Mouse (Mus musculus): ENCODE data around the gene Dennd1b. TPM values are rescaled to one million over a fixed set of nuclear protein-coding genes. Genes with fewer than 3 reads are reported as not detected.

The Dennd1b gene
- total RNA-seq (2021), result 10 to 100 TPM; 30.8 to 33.3 TPM

DNA sequence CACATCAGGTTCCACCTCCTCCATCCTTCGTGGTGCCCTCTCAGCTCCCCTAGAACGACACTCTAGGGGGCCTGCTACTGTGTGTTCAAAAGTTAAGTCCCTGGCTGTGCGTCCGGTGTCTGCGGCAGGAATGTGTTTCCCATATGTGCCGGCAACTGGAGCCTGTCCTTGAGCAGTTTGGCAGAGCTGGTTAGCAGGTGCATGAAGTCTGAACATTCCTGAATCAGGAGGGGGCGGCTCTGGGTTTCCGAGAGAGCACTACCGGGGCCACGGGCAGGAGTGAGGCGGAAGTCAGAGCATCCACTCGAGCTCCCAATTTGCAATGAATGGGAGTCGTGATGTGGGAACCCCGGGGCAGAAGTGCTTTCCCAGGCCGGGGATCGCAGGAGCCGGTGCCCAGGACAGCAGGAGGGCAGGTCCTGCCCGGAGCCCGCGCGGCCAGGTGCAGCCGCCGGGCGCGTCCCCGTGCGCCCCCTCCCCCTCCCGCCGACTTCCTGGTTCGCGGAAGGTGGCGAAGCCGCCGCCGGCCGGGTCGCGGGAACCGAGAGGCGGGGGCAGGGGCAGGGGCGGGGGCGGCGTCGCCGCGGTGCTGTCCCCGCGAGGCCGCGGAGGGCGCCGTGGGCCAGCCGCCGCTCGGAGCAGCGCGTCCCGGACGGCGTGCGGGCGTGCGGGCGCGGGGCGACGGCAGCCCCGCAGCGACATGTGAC, at the start of gene Dennd1b:
Dennd1b (plus strand) TSS at position 275 of the 707 bp plus-strand sequence.
- DNase-seq, result peak; percentile 65

DNA sequence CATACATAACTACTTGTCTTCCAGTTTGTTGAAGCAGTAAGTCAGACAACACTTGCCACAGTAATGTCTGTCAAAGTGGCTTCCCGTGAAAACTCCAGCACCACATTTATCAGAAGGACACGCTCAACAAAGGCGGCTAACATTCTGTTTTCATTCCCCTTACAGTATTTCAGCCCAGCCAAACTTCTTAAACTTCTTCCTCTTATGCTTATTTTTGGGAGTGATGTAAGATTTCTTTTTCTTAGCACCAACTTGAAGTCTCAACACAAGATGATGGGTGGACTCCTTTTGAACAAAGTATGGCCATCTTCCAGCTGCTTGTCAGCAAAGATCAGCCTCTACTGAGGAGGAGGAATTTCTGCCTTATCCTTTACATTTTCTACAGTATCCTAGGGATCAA, 47.6 kb upstream of the Dennd1b start:
- no peak for DNase-seq

DNA sequence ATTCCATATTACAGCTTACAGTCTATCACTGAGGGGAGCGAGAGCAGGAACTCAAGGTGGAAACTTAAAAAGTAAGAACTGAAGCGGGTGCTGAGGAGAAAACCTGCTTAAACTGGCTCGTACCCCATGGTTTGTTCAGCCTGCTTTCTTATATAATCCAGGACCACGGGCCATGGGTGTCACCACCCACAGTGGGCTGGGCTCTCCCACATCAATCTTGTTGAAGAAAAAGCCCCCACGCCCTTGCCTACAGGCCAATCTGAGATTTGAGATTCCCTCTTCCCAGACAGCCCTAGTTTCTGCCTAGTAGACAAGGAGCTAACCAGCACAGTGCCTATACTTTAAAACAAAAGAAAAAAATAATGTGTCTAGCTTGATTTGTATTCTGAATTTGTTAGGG, 43.6 kb upstream of the Dennd1b start:
- no peak for DNase-seq

DNA sequence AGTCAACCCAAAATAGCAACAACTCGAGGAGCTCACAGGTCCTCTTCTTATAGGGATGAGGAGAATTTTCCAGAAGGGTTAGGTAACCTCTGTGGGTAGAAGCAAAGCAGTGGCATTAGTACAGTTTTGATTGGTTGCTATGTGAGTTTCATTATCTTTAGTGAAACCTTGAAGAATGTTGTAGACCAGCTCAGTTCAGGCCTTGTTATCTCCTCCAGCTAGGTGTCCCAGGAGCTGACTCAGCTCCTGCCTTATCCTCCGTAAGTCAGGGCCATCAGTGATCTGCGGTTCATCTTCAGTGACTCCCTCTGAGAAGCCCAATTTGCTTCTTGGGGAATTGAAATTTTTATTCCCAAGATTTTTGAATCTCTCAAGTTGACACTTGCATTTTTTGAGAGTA, 43.2 kb upstream of the Dennd1b start:
- DNase-seq, result no peak

DNA sequence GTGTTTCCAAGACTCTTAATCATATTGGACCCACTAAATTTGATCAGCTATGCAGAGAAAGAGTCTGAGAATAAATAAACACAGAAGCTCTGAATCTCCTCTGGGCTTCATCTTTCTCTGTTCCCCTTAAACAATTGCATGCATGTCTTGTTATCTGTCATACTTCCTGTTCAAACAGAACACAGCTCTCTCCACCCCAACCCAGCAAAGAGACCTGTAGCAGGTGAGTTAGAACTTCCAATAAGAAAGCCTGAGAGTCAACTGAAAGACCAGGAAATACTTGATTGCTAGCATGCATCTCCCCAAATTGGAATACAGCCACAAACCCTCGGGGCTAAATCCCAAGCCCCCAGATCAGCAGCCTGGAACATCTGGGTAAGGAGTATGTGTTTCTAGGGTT, 42.4 kb upstream of the Dennd1b start:
- no peak for DNase-seq

DNA sequence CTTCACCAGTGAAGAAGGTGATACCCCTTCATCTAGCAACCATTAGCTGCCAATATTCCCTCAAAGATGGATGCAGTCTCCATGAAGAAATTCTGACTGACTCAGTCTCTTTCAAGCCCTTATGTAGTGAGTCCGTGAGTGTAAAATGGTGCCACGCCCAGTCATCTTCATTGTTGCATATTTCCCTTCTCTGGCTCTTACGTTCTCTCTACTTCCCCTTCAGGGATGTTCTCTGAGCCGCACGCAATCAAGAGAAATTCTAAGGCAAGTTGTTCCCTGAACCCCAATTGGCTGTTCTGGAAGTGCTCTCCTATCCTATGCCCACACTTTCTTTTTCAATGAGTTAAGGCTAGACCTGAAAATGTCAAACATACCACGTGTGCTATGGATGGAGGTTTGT, 40.3 kb upstream of the Dennd1b start:
- no peak for DNase-seq

DNA sequence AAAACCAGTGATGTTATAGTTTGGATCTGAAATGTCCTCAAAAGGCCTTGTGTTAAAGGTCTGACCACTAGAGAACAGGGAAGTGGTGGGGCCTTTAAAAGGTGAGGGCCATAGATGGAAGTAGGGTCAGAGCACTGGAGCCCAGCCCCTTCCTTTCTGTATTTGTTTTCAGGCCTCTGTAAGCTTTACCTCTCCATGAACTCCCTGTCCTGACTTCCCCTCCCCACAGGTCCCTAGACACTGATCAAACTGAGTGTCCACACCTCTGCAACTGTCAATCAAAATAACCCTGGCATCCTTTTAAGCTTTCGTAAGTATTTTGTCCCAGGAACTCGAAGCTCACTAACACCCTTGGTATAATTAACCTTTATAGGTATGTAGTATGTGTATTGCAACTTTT, 39.0 kb upstream of the Dennd1b start:
- no peak for DNase-seq

DNA sequence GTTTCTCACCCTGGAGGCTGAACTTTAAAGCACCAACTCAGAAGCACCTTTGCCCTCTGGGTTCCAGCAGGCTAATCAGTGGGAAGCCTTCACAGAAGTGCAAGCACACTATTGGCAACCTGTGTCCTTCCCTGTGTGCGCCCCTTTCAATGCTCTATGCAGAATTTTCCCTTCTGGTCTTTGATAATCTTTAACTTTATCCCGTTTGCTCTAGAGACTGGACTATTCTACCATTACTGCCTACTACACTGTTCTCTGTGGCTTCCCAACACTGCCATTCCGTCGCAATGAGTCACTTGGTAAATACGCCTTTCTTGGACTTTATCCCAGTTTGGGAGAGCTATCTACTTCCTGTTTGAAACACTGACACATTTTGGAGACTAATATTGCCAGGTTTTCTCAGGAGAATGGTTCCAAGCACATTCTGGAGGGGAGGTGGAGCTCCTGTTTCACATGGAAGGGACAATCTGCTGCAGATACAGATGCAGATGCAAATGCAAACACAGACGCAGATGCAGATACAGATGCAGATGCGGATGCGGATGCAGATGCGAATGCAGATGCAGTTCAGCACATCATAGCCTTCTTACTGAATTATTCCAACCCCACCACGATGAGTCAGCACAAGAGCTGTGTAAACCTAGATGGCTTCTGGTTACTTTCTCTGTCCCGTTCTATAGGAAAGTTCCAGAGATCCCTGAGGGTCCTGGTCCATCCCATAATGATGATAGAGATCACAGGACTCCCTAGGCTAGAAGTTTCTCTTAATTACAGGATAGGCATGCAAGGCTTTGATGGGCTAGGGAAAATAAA, 34.4 kb upstream of the Dennd1b start:
- peak; percentile 54 for DNase-seq

DNA sequence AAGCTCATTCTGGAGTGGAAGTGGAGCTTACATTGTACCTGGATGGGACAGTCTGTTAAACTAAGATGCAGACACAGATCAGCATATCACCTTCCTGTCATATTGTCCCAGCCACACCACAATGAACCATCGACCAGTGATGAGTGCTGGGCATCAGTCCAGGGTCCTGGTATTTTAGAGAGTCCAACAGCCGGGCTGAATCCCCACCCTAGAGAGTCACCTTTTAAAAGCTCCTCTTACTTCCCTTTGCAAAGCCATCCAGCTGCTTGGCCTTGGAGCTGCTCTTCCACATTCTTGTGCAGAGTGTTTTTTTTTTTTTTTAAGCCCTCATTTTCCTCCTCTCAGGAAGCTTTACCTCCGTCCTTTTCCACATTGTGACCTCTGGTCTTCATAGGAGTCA, 33.2 kb upstream of the Dennd1b start:
- no peak for DNase-seq

DNA sequence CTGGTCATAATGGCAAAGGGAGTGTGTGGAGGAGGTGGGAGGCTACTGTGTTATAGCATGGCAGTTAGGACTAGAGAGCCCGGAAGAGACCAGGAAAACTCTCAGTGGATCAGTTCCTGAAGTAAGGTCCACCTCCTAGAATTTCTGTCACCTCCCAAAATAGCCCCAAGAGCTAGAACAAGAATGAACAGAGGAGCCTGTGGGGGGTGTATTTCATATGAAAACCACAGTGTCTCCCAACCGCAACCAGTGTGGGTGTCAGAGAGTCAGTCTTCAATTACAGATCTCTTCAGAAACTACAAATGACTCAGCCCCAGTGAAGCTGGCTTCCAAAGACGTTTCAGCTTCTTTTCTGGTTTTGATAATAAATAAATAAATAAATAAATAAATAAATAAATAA, 32.4 kb upstream of the Dennd1b start:
- no peak for DNase-seq

DNA sequence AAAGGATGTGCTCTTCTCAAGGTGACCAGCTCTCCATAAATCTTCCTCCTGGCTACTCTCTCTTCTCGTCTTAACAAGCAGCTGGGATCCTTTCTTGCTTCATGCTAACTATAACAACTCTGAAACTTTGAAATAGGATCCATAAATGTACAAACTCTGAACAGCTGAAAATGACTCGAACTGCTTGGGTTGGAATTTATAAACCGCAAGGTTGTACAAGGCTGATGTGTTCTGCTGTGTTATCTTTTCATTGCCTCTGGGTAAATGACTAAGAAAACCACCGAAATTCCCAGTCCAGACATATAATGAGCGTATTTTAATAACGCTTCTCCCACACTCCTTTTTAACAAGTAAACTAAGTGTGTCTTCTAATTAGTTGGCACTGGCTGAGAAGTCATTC, 27.1 kb upstream of the Dennd1b start:
- DNase-seq, result no peak

DNA sequence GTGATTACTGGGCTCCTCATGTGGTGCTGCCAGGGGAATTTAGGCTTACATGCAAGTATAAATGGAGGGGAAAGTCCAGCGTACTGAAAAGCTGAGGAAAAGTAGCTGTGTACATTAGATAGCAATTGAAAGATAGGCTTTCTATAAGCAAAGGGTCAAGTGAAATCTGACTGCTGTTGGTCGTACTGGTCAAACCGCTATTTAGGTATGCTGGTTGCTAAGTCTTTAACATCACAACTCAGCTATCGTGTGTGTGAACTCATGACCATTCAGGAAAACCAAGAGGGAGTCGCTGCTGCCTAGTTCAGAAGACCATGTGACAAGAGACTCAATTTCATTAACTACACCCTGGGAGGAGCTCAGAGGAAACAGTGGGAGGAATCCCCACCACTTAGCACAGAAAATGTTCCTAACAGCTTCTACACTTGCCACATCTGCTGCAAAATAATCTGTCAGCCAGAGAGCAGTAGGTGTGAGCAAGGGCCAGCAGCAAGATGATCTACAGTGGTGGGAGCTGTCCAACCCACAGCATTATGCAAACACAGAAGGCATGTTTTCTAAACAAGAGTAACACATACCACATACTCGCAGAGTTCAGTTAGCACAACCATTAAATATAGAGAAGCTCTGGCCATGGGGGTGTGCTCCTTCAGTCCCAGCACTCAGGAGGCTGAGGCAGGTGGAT, 25.4 kb upstream of the Dennd1b start:
- DNase-seq, result no peak

DNA sequence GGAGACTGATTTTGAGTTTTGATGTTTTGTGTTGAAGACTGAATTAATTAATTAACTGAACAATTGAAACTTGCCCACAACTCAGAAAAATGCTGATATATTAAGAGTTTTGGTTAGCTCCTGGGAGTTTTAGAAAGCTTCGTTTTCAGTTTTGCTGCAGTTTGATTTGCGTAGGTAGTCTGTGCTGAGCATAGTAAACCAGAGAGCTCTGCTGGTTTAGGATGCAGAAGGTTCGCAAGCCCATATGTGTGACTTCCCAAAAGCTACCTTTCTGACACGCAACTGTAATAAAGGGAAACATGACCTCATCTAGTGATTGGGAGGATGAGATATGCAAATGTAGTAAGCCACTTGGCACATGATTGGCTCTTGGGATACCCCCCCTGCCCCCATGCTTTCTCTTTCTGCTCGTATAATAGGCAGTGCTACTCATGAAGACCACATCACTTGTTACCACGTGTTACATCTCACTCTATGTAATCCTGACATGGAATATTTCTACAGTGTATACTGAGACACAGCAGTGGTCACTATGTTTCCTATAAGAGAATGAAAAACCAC, 23.6 kb upstream of the Dennd1b start:
- no peak for DNase-seq

DNA sequence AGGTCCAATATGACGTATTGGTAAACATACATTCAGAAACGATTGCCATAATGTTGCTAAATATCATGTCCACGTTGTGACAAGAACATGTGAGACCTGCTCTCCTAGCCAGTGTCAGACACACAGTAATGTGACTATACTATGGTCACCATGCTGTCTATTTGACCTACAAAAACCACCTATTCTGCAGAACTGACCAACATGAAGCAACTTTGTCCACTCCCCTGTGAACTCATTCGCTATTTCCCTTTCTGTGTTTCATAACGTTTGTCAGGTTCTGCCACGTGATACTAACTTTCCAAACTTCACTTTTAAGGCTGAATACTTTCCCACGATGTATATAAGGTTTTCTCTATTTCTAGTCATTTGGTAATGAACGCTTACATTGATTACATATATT, 22.8 kb upstream of the Dennd1b start:
- DNase-seq, result no peak

DNA sequence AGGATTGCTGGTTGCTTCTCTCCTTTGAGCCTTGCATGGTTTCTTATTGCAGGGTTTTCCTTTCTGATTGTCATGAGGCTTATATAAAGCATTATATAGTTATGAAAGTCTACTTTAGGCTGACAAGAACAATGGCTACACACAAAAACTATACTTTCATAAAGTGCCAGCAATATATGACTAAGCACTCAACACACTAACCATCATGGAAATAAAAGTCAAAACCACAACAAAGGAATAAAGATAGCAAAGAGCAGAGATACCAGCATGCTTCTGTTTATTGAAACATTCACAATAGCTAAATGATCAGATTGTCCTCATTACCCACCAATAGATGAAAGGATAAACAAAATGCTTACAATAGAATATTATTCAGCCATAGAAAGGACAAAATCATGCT, 11.1 kb upstream of the Dennd1b start:
- DNase-seq, result no peak

DNA sequence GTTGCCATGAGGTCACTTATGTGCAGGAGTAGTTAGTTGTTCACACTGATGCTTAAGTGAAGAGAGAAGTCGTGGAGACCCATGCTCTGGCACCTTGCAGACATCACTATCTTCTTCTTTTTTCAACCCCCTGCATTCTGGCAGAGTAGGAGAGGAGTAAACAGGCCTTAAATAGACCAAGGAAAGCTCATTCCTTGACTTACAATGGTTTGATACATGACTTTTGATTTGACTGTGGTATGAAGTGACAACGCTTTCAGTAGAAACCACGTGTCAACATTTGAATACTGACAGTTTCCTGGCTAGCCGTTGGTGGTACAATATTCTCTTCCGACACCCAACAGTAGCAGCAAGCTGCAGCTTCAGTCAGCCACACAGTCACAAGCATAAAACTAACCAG, 8.3 kb upstream of the Dennd1b start:
- DNase-seq, result no peak

DNA sequence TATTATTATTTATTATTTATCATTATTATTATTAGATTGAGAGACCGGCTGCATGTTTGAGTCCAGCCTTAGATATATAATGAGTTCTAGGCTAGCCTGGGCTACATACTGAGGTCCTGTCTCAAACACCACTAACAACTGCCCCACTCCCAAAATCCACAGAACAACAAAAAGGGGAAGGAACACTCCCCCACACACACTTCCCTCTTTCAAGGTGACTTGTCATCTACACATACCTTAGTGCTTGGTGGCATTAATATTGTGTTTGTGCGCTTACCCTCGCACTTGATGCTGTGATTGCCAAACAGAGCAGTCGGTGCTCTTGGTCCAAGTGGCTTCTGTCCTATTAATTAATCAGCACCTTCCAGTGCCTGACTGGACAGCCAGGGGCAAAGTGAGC, 7.8 kb upstream of the Dennd1b start:
- DNase-seq, result no peak

DNA sequence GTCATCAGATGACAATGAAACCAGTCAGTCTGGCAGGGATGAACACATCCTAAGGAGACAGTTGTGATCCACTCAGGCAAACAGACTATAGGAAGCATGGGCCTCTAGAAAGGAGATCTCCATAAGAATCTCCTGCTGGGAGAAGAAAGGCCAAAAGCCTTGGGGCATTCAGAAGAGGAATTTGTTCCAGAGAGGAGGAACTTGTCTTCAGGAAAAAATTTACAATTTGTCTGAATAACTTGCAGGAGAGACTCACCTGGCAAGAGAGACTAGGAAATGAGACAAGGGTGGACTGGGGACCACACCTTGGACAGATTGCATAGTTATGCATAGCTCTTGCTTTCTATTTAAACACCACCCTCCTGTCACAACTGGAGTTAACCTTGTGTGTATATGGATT, 6.7 kb upstream of the Dennd1b start:
- no peak for DNase-seq

DNA sequence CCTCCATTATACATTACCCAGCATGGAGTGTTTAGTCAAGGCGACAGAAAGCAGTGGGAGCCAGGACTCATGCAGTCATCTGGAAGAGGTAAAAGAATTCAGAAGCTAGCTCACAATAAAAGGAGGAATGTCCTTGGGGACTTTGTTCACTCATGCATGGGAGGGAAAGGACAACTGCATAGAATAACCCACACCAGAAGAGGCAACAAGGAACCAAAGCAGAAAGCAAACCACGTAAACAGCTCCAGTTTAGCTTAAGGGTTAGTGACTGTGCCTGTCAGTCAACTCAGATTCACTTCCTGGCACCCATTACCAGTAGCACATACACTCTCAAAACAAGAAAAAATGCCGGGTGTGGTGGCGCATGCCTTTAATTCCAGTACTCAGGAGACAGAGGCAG, 6.1 kb upstream of the Dennd1b start:
- no peak for DNase-seq

DNA sequence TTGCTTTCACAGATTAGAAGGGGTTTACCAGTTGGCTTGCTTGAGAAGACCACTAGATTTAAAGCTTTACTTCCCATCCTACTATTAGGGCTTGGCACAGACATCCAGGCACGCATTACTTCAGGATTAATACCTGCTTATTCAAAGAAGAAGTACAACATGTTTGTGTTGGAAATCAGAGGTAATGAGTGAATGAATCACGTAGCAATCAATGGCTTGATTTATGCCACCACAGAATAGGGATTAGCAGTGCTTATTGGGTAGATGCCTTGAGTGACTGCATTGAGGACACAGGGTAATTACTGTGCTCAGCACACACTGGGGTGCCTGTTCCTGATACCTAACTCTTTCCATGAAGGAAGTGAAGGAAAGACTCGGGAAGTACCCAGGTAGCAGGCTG, 4.4 kb upstream of the Dennd1b start:
- no peak for DNase-seq

DNA sequence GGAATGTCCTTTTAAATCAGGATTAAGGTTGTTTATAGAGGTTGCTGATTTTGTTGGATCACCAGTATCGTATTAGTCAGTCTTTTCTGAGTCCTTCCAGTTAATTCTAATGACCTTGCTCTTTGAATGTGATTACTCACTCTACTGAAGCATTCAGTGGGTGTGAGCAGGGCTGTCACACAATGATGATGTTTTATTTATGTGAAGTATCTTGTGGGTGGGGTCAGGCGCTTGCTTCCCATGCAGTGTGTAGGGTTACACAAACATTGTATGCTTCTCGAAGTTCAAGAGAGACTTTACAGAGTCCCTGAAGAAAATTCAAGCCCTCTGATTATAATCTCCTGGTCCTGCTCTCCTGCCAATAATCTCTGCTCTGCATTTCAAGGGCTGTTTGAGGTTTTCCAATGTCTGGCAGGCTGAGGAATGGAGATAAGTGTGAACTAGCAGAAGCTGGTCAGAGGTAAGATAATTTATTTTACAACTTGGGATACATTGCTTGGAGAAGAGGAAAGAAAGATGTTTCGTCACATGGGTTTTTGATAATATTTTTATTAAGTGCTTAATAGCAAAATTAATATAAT, 3.2 kb upstream of the Dennd1b start:
- no peak for DNase-seq

DNA sequence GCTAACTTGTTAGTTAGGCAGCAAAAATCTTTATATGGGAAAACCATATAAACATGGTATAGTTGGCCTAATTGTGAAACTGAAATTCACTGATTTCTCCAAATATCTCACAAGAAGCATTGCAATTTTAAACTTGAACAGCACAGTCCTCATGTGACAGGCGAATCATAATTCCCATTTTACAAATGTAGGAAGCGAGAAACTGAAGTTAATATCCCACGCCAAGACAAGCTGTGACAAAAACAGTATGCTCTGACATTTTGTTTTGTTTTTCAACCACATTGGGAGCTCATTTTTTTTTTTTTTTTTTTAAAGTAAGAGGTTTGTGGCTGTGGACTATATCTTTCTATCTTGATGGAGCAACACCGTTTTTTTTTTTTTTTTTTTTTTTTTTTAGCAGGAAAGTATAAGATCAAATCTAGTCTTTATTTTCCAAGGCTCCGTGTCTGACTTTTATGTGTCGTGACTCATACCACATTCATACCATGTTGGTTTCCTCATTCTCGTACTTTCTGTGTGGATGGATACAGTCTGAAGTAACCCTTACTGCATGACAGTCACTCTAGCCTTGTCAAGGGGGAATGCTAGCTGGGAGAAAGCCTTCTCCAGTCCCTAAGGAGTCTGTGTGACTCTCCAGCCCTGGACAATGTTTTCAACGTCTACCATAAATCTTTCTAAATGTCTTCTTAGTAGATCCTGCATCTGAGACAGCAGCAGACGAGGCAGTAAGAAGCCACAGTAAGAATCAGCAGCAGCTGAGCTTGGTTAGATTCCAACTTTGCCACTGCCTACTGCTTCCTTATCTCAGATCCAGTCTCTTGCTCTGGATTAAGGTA, 751 bp upstream of the Dennd1b start:
- no peak for DNase-seq

Measured in heart, postnatal 4 days (tissue).